Mouse (Mus musculus) mature B cell (primary cell): ENCODE measurements around the gene Naaladl2.

ENCODE experiments used
- in situ Hi-C: fragments of 300-500 bp; cut with MboI; formaldehyde crosslinking; loops from 2 replicates; pipeline ENCODE4 v1.14.3; 2019

Naaladl2 gene

GRCm38 (mm10) chr3:24942170-24942569 lies 201.9 kb downstream of the Naaladl2 start:
- in situ Hi-C loops, result no loop called here

GRCm38 (mm10) chr3:24938507-24939182 lies 205.4 kb downstream of the Naaladl2 start:
- in situ Hi-C loops, result no loop called here

- in situ Hi-C loops, result no loop called here
Observed at GRCm38 (mm10) chr3:24921811-24922210, 222.2 kb downstream of the Naaladl2 start.

GRCm38 (mm10) chr3:24921401-24921800 lies 222.7 kb downstream of the Naaladl2 start:
- in situ Hi-C loops, result no loop called here

GRCm38 (mm10) chr3:24905425-24905960 lies 238.6 kb downstream of the Naaladl2 start:
- in situ Hi-C loops, result no loop called here

- in situ Hi-C loops, result no loop called here
Observed at GRCm38 (mm10) chr3:24888801-24889200, 255.3 kb downstream of the Naaladl2 start.

GRCm38 (mm10) chr3:24872254-24872653 lies 271.8 kb downstream of the Naaladl2 start:
- in situ Hi-C loops, result no loop called here

- in situ Hi-C loops, result no loop called here
Observed at GRCm38 (mm10) chr3:24852936-24853335, 291.1 kb downstream of the Naaladl2 start.

- in situ Hi-C loops, result no loop called here
Observed at GRCm38 (mm10) chr3:24796739-24797138, 347.3 kb downstream of the Naaladl2 start.

GRCm38 (mm10) chr3:24787451-24788148 lies 356.5 kb downstream of the Naaladl2 start:
- in situ Hi-C loops, result no loop called here

GRCm38 (mm10) chr3:24784108-24784507 lies 360.0 kb downstream of the Naaladl2 start:
- in situ Hi-C loops, result no loop called here

- in situ Hi-C loops, result no loop called here
Observed at GRCm38 (mm10) chr3:24783462-24783829, 360.6 kb downstream of the Naaladl2 start.

GRCm38 (mm10) chr3:24782784-24783461 lies 361.1 kb downstream of the Naaladl2 start:
- in situ Hi-C loops, result no loop called here

GRCm38 (mm10) chr3:24781687-24782086 lies 362.4 kb downstream of the Naaladl2 start:
- in situ Hi-C loops, result no loop called here

GRCm38 (mm10) chr3:24778416-24778815 lies 365.6 kb downstream of the Naaladl2 start:
- in situ Hi-C loops, result no loop called here

GRCm38 (mm10) chr3:24749055-24749454 lies 395.0 kb downstream of the Naaladl2 start:
- in situ Hi-C loops, result no loop called here

- in situ Hi-C loops, result no loop called here
Observed at GRCm38 (mm10) chr3:24747182-24747856, 396.7 kb downstream of the Naaladl2 start.

- in situ Hi-C loops, result no loop called here
Observed at GRCm38 (mm10) chr3:24743946-24744345, 400.1 kb downstream of the Naaladl2 start.

GRCm38 (mm10) chr3:24719181-24719749 lies 424.8 kb downstream of the Naaladl2 start:
- in situ Hi-C loops, result no loop called here

- in situ Hi-C loops, result no loop called here
Observed at GRCm38 (mm10) chr3:24714770-24715169, 429.3 kb downstream of the Naaladl2 start.

- in situ Hi-C loops, result no loop called here
Observed at GRCm38 (mm10) chr3:24705778-24706423, 438.2 kb downstream of the Naaladl2 start.
